Mouse (Mus musculus) layer of hippocampus, postnatal 14 days (tissue): ENCODE results near the gene Wfdc3. TPM values are rescaled to one million over a fixed set of nuclear protein-coding genes. Genes with fewer than 3 reads are reported as not detected.

Experiments
- total RNA-seq, 2 experiments: library from RNA; stranded (reverse); gene quantifications; 2 replicates each; pipeline ENCODE4 v1.2.3; 2021

The Wfdc3 gene
- total RNA-seq, 2 experiments from 2014 or later, result 1.5 TPM

Other genes with a start within 250 kb of the Wfdc3 start
- gene Pigt, start 248.4 kb downstream of the Wfdc3 start, total RNA-seq, result 10 to 100 TPM; 95.2 to 96.5 TPM
- gene Wfdc2, start 183.5 kb downstream of the Wfdc3 start, total RNA-seq, result 1 to 10 TPM in 1 of 2 experiments, not detected in 1; 5.6 TPM
- not detected for gene Spint3, start 172.5 kb downstream of the Wfdc3 start, total RNA-seq
- 1 to 10 TPM in 1 of 2 experiments, under 1 TPM in 1; 0.71 to 1.9 TPM for gene Wfdc6a, start 160.5 kb downstream of the Wfdc3 start, total RNA-seq
- gene Eppin, start 152.3 kb downstream of the Wfdc3 start, total RNA-seq, result not detected
- not detected for gene Wfdc6b, start 132.4 kb downstream of the Wfdc3 start, total RNA-seq
- gene Wfdc8, start 132.3 kb downstream of the Wfdc3 start, total RNA-seq, result not detected
- gene Wfdc16, start 107.1 kb downstream of the Wfdc3 start, total RNA-seq, result not detected
- not detected for gene Wfdc10, start 89.9 kb downstream of the Wfdc3 start, total RNA-seq
- gene Wfdc9, start 89.3 kb downstream of the Wfdc3 start, total RNA-seq, result not detected
- not detected for gene Wfdc11, start 71.8 kb downstream of the Wfdc3 start, total RNA-seq
- not detected for gene Wfdc13, start 60.8 kb downstream of the Wfdc3 start, total RNA-seq
- gene Spint4, start 47.4 kb downstream of the Wfdc3 start, total RNA-seq, result not detected
- not detected for gene Spint5, start 30.6 kb downstream of the Wfdc3 start, total RNA-seq
- gene Dnttip1, start 52 bp upstream of the Wfdc3 start, total RNA-seq, result 10 to 100 TPM; 34.1 to 37.2 TPM
- gene Ube2c, start 24.0 kb upstream of the Wfdc3 start, total RNA-seq, result 1 to 10 TPM; 2.9 to 4.0 TPM
- gene Tnnc2, start 34.0 kb upstream of the Wfdc3 start, total RNA-seq, result not detected
- 10 to 100 TPM; 33.3 to 39.8 TPM for gene Snx21, start 39.9 kb upstream of the Wfdc3 start, total RNA-seq
- gene Acot8, start 59.0 kb upstream of the Wfdc3 start, total RNA-seq, result 10 to 100 TPM; 26.4 to 28.1 TPM
- 1 to 10 TPM; 6.0 to 8.3 TPM for gene Zswim3, start 59.2 kb upstream of the Wfdc3 start, total RNA-seq
- 10 to 100 TPM; 18.1 to 18.2 TPM for gene Zswim1, start 76.8 kb upstream of the Wfdc3 start, total RNA-seq
- under 1 TPM in 1 of 2 experiments, not detected in 1; 0.67 TPM for gene Spata25, start 82.6 kb upstream of the Wfdc3 start, total RNA-seq
- gene Ctsa, start 86.9 kb upstream of the Wfdc3 start, total RNA-seq, result 10 to 100 TPM; 87.7 to 89.6 TPM
- 1 to 10 TPM; 3.9 to 4.1 TPM for gene Neurl2, start 87.5 kb upstream of the Wfdc3 start, total RNA-seq
- gene Pltp, start 111.8 kb upstream of the Wfdc3 start, total RNA-seq, result 100 to 1,000 TPM in 1 of 2 experiments, 10 to 100 TPM in 1; 72.5 to 107 TPM
- 10 to 100 TPM; 43.5 to 48.8 TPM for gene Pcif1, start 133.4 kb upstream of the Wfdc3 start, total RNA-seq
- 10 to 100 TPM; 25.0 to 26.4 TPM for gene Zfp335, start 165.8 kb upstream of the Wfdc3 start, total RNA-seq
- gene Mmp9, start 194.8 kb upstream of the Wfdc3 start, total RNA-seq, result 1 to 10 TPM; 1.8 to 2.1 TPM
- 100 to 1,000 TPM; 288 to 332 TPM for gene Slc12a5, start 214.9 kb upstream of the Wfdc3 start, total RNA-seq